Mouse (Mus musculus) spleen, adult 2 months (tissue): ENCODE data around the gene Mettl7b.

Source experiments
- CTCF ChIP-seq: fragments of 200-500 bp; IDR thresholded peaks from 2 replicates; pipeline ENCODE4 v1.5.1; 2011; ENCODE audit warnings: mild to moderate bottlenecking, inconsistent platforms; ENCODE audit not compliant: insufficient read depth, insufficient read length, insufficient replicate concordance; ENCODE audit errors: extremely low read depth
- POLR2A ChIP-seq: fragments of 200-500 bp; IDR thresholded peaks from 2 replicates; pipeline ENCODE4 v1.6.1; 2011; ENCODE audit warnings: low read depth, low read length, inconsistent platforms

GRCm38 (mm10) chr10:128912791-128913190, 48.0 kb downstream of the Mettl7b start:
- TF ChIP-seq CTCF, result no peak
- no peak for TF ChIP-seq POLR2A
